Mouse (Mus musculus) CH12.LX (cell line): Measurements from ENCODE around the gene Pebp1. TPM values are rescaled to one million over a fixed set of nuclear protein-coding genes. Genes with fewer than 3 reads are reported as not detected.

ENCODE experiments used
- DNase-seq: peaks from one replicate; pipeline ENCODE4 v3.0.0-alpha.2; 2013; ENCODE audit errors: extremely low read depth
- H3K27ac ChIP-seq: 2 replicates; pipeline ENCODE4 v1.5.1; 2012; ENCODE audit warnings: low read depth, mild to moderate bottlenecking, control low read depth, moderate library complexity; ENCODE audit not compliant: insufficient read depth
- H3K27me3 ChIP-seq: replicated peaks from 2 replicates; pipeline ENCODE3; 2012; ENCODE audit warnings: inconsistent platforms
- H3K36me3 ChIP-seq, 2 experiments: replicated peaks in 1 of 2; 2 replicates each; pipeline versions ENCODE3 to v1.6.1; 2012; ENCODE audit warnings: inconsistent platforms in 1 of 2, low read length in 1 of 2, mild to moderate bottlenecking in 1 of 2, mixed read lengths in 1 of 2, moderate library complexity in 1 of 2; ENCODE audit not compliant: control insufficient read depth in 1 of 2, insufficient read depth in 1 of 2
- H3K4me1 ChIP-seq, 2 experiments: 2 replicates each; pipeline ENCODE4 v1.6.1; 2012; ENCODE audit warnings: inconsistent platforms in 1 of 2, moderate library complexity in 1 of 2; ENCODE audit not compliant: insufficient read depth in 2 of 2, control insufficient read depth in 1 of 2
- H3K4me2 ChIP-seq: 2 replicates; pipeline ENCODE4 v1.6.1; 2012; ENCODE audit warnings: low read depth, mild to moderate bottlenecking, control low read depth; ENCODE audit not compliant: poor library complexity, insufficient read depth, severe bottlenecking
- H3K4me3 ChIP-seq, 3 experiments: fragments of 150-350 bp in 1 of 3; sonication (generic) in 1 of 3; replicated peaks in 1 of 3; 2 replicates each; pipeline versions ENCODE3 to v1.5.1; 2011 to 2012; ENCODE audit warnings: low read depth in 2 of 3, low read length in 2 of 3, mild to moderate bottlenecking in 2 of 3, moderate library complexity in 2 of 3, control low read depth in 1 of 3, improper control_type of control experiment in 1 of 3, inconsistent platforms in 1 of 3, mixed read lengths in 1 of 3; ENCODE audit not compliant: poor library complexity in 1 of 3
- H3K79me2 ChIP-seq: replicated peaks from 2 replicates; pipeline ENCODE4 v1.6.1; 2012; ENCODE audit warnings: mild to moderate bottlenecking, moderate library complexity; ENCODE audit not compliant: control insufficient read depth, poor library complexity, insufficient read depth, severe bottlenecking; ENCODE audit errors: extremely low read depth
- H3K9ac ChIP-seq: 2 replicates; pipeline ENCODE4 v1.6.1; 2012; ENCODE audit warnings: low read depth, mild to moderate bottlenecking, control low read depth, moderate library complexity; ENCODE audit not compliant: insufficient read depth
- H3K9me3 ChIP-seq: replicated peaks from 2 replicates; pipeline ENCODE3; 2012; ENCODE audit warnings: low read length, inconsistent platforms, mixed read lengths
- BHLHE40 ChIP-seq: IDR thresholded peaks from 2 replicates; pipeline ENCODE4 v1.6.1; 2011; ENCODE audit warnings: mild to moderate bottlenecking, low read depth, low read length, improper control_type of control experiment
- CHD1 ChIP-seq: IDR thresholded peaks from 2 replicates; pipeline ENCODE4 v1.6.1; 2012; ENCODE audit warnings: low read depth, low read length, improper control_type of control experiment, inconsistent platforms
- CHD2 ChIP-seq: IDR thresholded peaks from 2 replicates; pipeline ENCODE4 v1.6.1; 2011; ENCODE audit warnings: low read length, improper control_type of control experiment
- CTCF ChIP-seq, 2 experiments: IDR thresholded peaks in 1 of 2; conservative IDR thresholded peaks in 1 of 2; 2 replicates each; pipeline ENCODE4 v1.5.1; 2011 to 2012; ENCODE audit warnings: low read depth in 2 of 2, low read length in 2 of 2, improper control_type of control experiment in 1 of 2, inconsistent platforms in 1 of 2, mild to moderate bottlenecking in 1 of 2, moderate library complexity in 1 of 2
- E2F4 ChIP-seq: IDR thresholded peaks from 2 replicates; pipeline ENCODE4 v1.6.1; 2011; ENCODE audit warnings: low read depth, low read length, improper control_type of control experiment; ENCODE audit not compliant: insufficient replicate concordance
- ELF1 ChIP-seq: IDR thresholded peaks from 2 replicates; pipeline ENCODE4 v1.6.1; 2014; ENCODE audit warnings: low read depth, mild to moderate bottlenecking, inconsistent platforms, low read length, improper control_type of control experiment
- EP300 ChIP-seq: IDR thresholded peaks from 2 replicates; pipeline ENCODE4 v1.6.1; 2011; ENCODE audit warnings: low read length, improper control_type of control experiment
- GABPA ChIP-seq: IDR thresholded peaks from 2 replicates; pipeline ENCODE4 v1.6.1; 2012; ENCODE audit warnings: low read depth, low read length, improper control_type of control experiment, inconsistent platforms; ENCODE audit not compliant: insufficient replicate concordance
- HCFC1 ChIP-seq: IDR thresholded peaks from 2 replicates; pipeline ENCODE4 v1.6.1; 2012; ENCODE audit warnings: low read depth, mild to moderate bottlenecking, inconsistent platforms, low read length, improper control_type of control experiment
- IRF4 ChIP-seq: IDR thresholded peaks from 2 replicates; pipeline ENCODE4 v1.6.1; 2014; ENCODE audit warnings: low read depth, mild to moderate bottlenecking, inconsistent platforms, low read length, improper control_type of control experiment
- JUN ChIP-seq: IDR thresholded peaks from 2 replicates; pipeline ENCODE4 v1.6.1; 2011; ENCODE audit warnings: low read depth, mild to moderate bottlenecking, low read length, improper control_type of control experiment, moderate library complexity; ENCODE audit not compliant: insufficient read depth
- JUND ChIP-seq: conservative IDR thresholded peaks from 2 replicates; pipeline ENCODE4 v1.6.1; 2011; ENCODE audit warnings: low read depth, low read length, improper control_type of control experiment
- KAT2A ChIP-seq: IDR thresholded peaks from 2 replicates; pipeline ENCODE4 v1.6.1; 2012; ENCODE audit warnings: low read length, improper control_type of control experiment, inconsistent platforms; ENCODE audit not compliant: insufficient replicate concordance
- MAFK ChIP-seq: IDR thresholded peaks from 2 replicates; pipeline ENCODE4 v1.6.1; 2011; ENCODE audit warnings: low read length, improper control_type of control experiment; ENCODE audit not compliant: insufficient replicate concordance
- MAX ChIP-seq: IDR thresholded peaks from 2 replicates; pipeline ENCODE4 v1.6.1; 2011; ENCODE audit warnings: low read length, improper control_type of control experiment
- MAZ ChIP-seq: IDR thresholded peaks from 2 replicates; pipeline ENCODE4 v1.6.1; 2012; ENCODE audit warnings: low read depth, mild to moderate bottlenecking, inconsistent platforms, low read length, improper control_type of control experiment, moderate library complexity
- MEF2A ChIP-seq: IDR thresholded peaks from 2 replicates; pipeline ENCODE4 v1.6.1; 2014; ENCODE audit warnings: low read depth, mild to moderate bottlenecking, inconsistent platforms, low read length, improper control_type of control experiment, borderline replicate concordance
- MXI1 ChIP-seq: IDR thresholded peaks from 2 replicates; pipeline ENCODE4 v1.6.1; 2011; ENCODE audit warnings: mild to moderate bottlenecking, low read depth, low read length, improper control_type of control experiment
- MYC ChIP-seq: IDR thresholded peaks from 2 replicates; pipeline ENCODE4 v1.6.1; 2011; ENCODE audit warnings: low read depth, mild to moderate bottlenecking, improper control_type of control experiment, low read length
- NELFE ChIP-seq: IDR thresholded peaks from 2 replicates; pipeline ENCODE4 v1.6.1; 2011; ENCODE audit warnings: low read depth, low read length, improper control_type of control experiment
- NRF1 ChIP-seq: IDR thresholded peaks from 2 replicates; pipeline ENCODE4 v1.6.1; 2014; ENCODE audit warnings: low read depth, mild to moderate bottlenecking, inconsistent platforms, low read length, improper control_type of control experiment, moderate library complexity
- PAX5 ChIP-seq: IDR thresholded peaks from 2 replicates; pipeline ENCODE4 v1.6.1; 2012; ENCODE audit warnings: low read length, inconsistent platforms, mixed read lengths
- POLR2A ChIP-seq: IDR thresholded peaks from 2 replicates; pipeline ENCODE4 v1.6.1; 2011; ENCODE audit warnings: low read depth, mild to moderate bottlenecking, improper control_type of control experiment, low read length
- POLR2AphosphoS2 ChIP-seq: IDR thresholded peaks from 2 replicates; pipeline ENCODE4 v1.6.1; 2011; ENCODE audit warnings: low read depth, low read length, improper control_type of control experiment
- RAD21 ChIP-seq: IDR thresholded peaks from 2 replicates; pipeline ENCODE4 v1.6.1; 2011; ENCODE audit warnings: low read depth, mild to moderate bottlenecking, low read length, improper control_type of control experiment, moderate library complexity
- RCOR1 ChIP-seq: conservative IDR thresholded peaks from 2 replicates; pipeline ENCODE4 v1.6.1; 2012; ENCODE audit warnings: low read depth, mild to moderate bottlenecking, inconsistent platforms, low read length, improper control_type of control experiment
- SIN3A ChIP-seq: IDR thresholded peaks from 2 replicates; pipeline ENCODE4 v1.6.1; 2012; ENCODE audit warnings: low read length, improper control_type of control experiment, inconsistent platforms
- SMC3 ChIP-seq: IDR thresholded peaks from 2 replicates; pipeline ENCODE4 v1.6.1; 2011; ENCODE audit warnings: low read depth, low read length, improper control_type of control experiment
- TBP ChIP-seq: conservative IDR thresholded peaks from 2 replicates; pipeline ENCODE4 v1.6.1; 2011; ENCODE audit warnings: low read depth, low read length, improper control_type of control experiment
- TCF12 ChIP-seq: IDR thresholded peaks from 2 replicates; pipeline ENCODE4 v1.6.1; 2014; ENCODE audit warnings: low read depth, mild to moderate bottlenecking, inconsistent platforms, low read length, improper control_type of control experiment
- UBTF ChIP-seq: IDR thresholded peaks from 2 replicates; pipeline ENCODE4 v1.6.1; 2012; ENCODE audit warnings: low read depth, mild to moderate bottlenecking, inconsistent platforms, low read length, improper control_type of control experiment, moderate library complexity
- USF1 ChIP-seq: IDR thresholded peaks from 2 replicates; pipeline ENCODE4 v1.6.1; 2014; ENCODE audit warnings: low read depth, mild to moderate bottlenecking, inconsistent platforms, low read length, improper control_type of control experiment
- USF2 ChIP-seq: conservative IDR thresholded peaks from 2 replicates; pipeline ENCODE4 v1.6.1; 2011; ENCODE audit warnings: low read depth, low read length, improper control_type of control experiment
- ZC3H11A ChIP-seq: IDR thresholded peaks from 2 replicates; pipeline ENCODE4 v1.6.1; 2012; ENCODE audit warnings: low read depth, mild to moderate bottlenecking, inconsistent platforms, low read length, improper control_type of control experiment
- ZKSCAN1 ChIP-seq: IDR thresholded peaks from 2 replicates; pipeline ENCODE4 v1.6.1; 2012; ENCODE audit warnings: low read depth, inconsistent platforms, low read length, improper control_type of control experiment, borderline replicate concordance
- ZMIZ1 ChIP-seq: IDR thresholded peaks from 2 replicates; pipeline ENCODE4 v1.6.1; 2012; ENCODE audit warnings: low read depth, mild to moderate bottlenecking, inconsistent platforms, low read length, improper control_type of control experiment
- ZNF384 ChIP-seq: IDR thresholded peaks from 2 replicates; pipeline ENCODE4 v1.6.1; 2012; ENCODE audit warnings: low read depth, low read length, improper control_type of control experiment, inconsistent platforms
- dilution Hi-C: fragments of 300-500 bp; cut with MboI; formaldehyde crosslinking; loops from 2 replicates; pipeline ENCODE4 v1.14.3; 2020; ENCODE audit warnings: low sequenced_read_pairs; ENCODE audit not compliant: extremely low pct_unique_long_range_greater_than_20kb, extremely low pct_ligation_motif_present
- in situ Hi-C: fragments of 300-500 bp; cut with MboI; formaldehyde crosslinking; loops from 3 replicates; pipeline ENCODE4 v1.14.3; 2019; ENCODE audit warnings: low sequenced_read_pairs, low pct_ligation_motif_present, low pct_unique_long_range_greater_than_20kb, mixed read lengths
- polyA plus RNA-seq: library from polyadenylated mRNA; unstranded; fragments of >175 nt; gene quantifications from 2 replicates; pipeline ENCODE4 v1.2.1, GENCODE M21; 2012; ENCODE audit warnings: low read depth; ENCODE audit not compliant: insufficient read length
- total RNA-seq, 2 experiments: library from RNA; depleted of rRNA; stranded (reverse); fragments of 300-350 nt in 1 of 2; fragments of >200 nt in 1 of 2; gene quantifications; 2 replicates each; pipeline ENCODE4 v1.2.3; 2012 to 2014

The Pebp1 gene
- 584 and 585 TPM in 2 replicates for total RNA-seq (2012; rRNA removed)
- total RNA-seq (2014; rRNA removed) = 677 and 710 TPM in 2 replicates
- 393 and 456 TPM in 2 replicates for polyA plus RNA-seq

GRCm38 (mm10) chr5:117286831-117287822 lies at the start of gene Pebp1:
TSS of gene Pebp1 (minus strand) at chr5:117287625.
- in situ Hi-C loops = loop anchor here (10.0 kb wide), 1 partner anchor 172 kb away; the partner anchor contains the start of gene Suds3
- dilution Hi-C loops = no loop called here
- Histone ChIP-seq H3K4me2 (peak within 1 kb of the TSS; percentile 98), H3K36me3 (peaks cover 28 to 32% of the 10 kb centered on the region in 2 experiments), H3K79me2 (peaks cover 22% of the 10 kb centered on the region), H3K4me1 (peaks cover 5 to 21% of the 10 kb centered on the region in 2 experiments), H3K9me3 (peaks cover 2% of the 10 kb centered on the region), H3K4me3 (peak within 1 kb of the TSS; percentile 88 to 96 (median 88)), H3K27ac (peak within 1 kb of the TSS; percentile 6; the same call in 1 of the 2 replicates), H3K9ac (peak within 1 kb of the TSS; percentile 88), H3K27me3 (peaks cover 4% of the 10 kb centered on the region)
- DNase-seq = peak; percentile 94
- TF ChIP-seq HCFC1 (no peak), POLR2A (peak; percentile 71), MEF2A (no peak), TCF12 (peak; percentile 60; the same call in 1 of the 2 replicates), USF2 (no peak), ZMIZ1 (0 out of 2 replicates have a peak, but pooled peaks have one; percentile 41), ZC3H11A (no peak), SIN3A (no peak; the same call in none of the 2 replicates), IRF4 (no peak), CHD2 (no peak), ZNF384 (no peak), TBP (no peak), ZKSCAN1 (no peak), E2F4 (no peak), USF1 (no peak), MXI1 (peak; percentile 47), PAX5 (no peak), NELFE (peak; percentile 57), MAZ (peak; percentile 13; the same call in 1 of the 2 replicates), MAX (peak; percentile 83), EP300 (no peak), UBTF (no peak), MYC (peak; percentile 53; the same call in 1 of the 2 replicates), KAT2A (no peak), RAD21 (no peak), JUND (no peak), NRF1 (peak; percentile 81), JUN (no peak), CTCF (conservative IDR thresholded peaks at IDR 0.05 in 1 of 2, IDR thresholded peaks at IDR 0.05 in 1 of 2; ENCODE audit: low read depth in 2 of 2, low read length in 2 of 2) (no peak), RCOR1 (no peak), SMC3 (no peak), POLR2AphosphoS2 (no peak), BHLHE40 (peak; percentile 17; the same call in 1 of the 2 replicates), GABPA (no peak), ELF1 (no peak; the same call in 1 of the 2 replicates), CHD1 (no peak), MAFK (no peak)
